16 mouse cellular contexts compared by ENCODE assay signal in genomic region chr5:89814552-89814951, GRCm38 (mm10).
A peak's percentile ranks its signal among the peaks of the same experiment; 100 is the strongest.
DNase-seq lines count a peak whose midpoint lies in the region; ATAC-seq and TF ChIP-seq lines count a peak whose summit lies in the region.
"Had no signal": no experiment of that assay in that cellular context is flagged by ENCODE, and none has a peak within 500 bp of the region (broad histone marks: within the 10 kb centered on the region; RNA-seq: fewer than 3 reads in every experiment).

No protein-coding gene starts in this region.

- H3K4me1 ChIP-seq in forebrain, embryonic 14.5 days (ENCODE audit: control insufficient read depth, insufficient read depth, low read length), result peaks cover 2% of the 10 kb centered on the region; the same call in 1 of the 2 replicates
- no peaks in the 10 kb centered on the region for H3K4me1 ChIP-seq in forebrain, embryonic 10.5 days
- H3K4me1 ChIP-seq in forebrain, embryonic 16.5 days (replicated peaks; ENCODE audit: control insufficient read depth, insufficient read depth, low read length), result 0 out of 2 replicates have a peak, but pooled peaks cover 4% of the 10 kb centered on the region
- H3K4me1 ChIP-seq: embryonic facial prominence, embryonic 10.5 days; embryonic facial prominence, embryonic 12.5 days had no signal

- H3K4me3 ChIP-seq in forebrain, embryonic 14.5 days (ENCODE audit: low read depth, low read length), result no peak overlapping the region
- no peak overlapping the region for H3K4me3 ChIP-seq in forebrain, embryonic 10.5 days
- H3K4me3 ChIP-seq in forebrain, embryonic 16.5 days (replicated peaks; ENCODE audit: low read length), result no peak overlapping the region
- H3K4me3 ChIP-seq: embryonic facial prominence, embryonic 10.5 days; embryonic facial prominence, embryonic 12.5 days had no signal

- no peak for TF ChIP-seq CTCF in brain, embryonic 14.5 days (IDR thresholded peaks at IDR 0.05; ENCODE audit: borderline replicate concordance, extremely low read depth, insufficient read depth, insufficient read length)

- ATAC-seq in forebrain, embryonic 14.5 days, result peak; percentile 93
- peak; percentile 93 for ATAC-seq in forebrain, embryonic 16.5 days

- TF ChIP-seq POLR2A in brain, embryonic 14.5 days (IDR thresholded peaks at IDR 0.05; ENCODE audit: borderline replicate concordance, extremely low read depth, insufficient read depth, insufficient read length, poor library complexity, severe bottlenecking), result no peak

- DNase-seq in forebrain, embryonic 14.5 days (ENCODE audit: low spot score), result peak; percentile 76
- DNase-seq in forebrain, embryonic 10.5 days (ENCODE audit: extremely low spot score, low spot score), result no peak
- DNase-seq in brain, embryonic 14.5 days (ENCODE audit: low read depth), result peak; percentile 80
- DNase-seq in thymus, postnatal 10 days (ENCODE audit: low spot score in 2 of 2), result no peak
- DNase-seq in spleen, postnatal 14 days (ENCODE audit: low spot score in 2 of 2), result no peak
- DNase-seq: adrenal gland, adult 2 months; adrenal gland, postnatal 10 days; adrenal gland, postnatal 25 days; cerebellum, adult 11-12 months; cerebellum, adult 2 months; cerebellum, adult 9-10 months; cerebellum, postnatal 10 days; cerebellum, postnatal 25 days had no signal

- no peak overlapping the region for H3K27ac ChIP-seq in forebrain, embryonic 14.5 days (ENCODE audit: low read depth, low read length)
- no peak overlapping the region for H3K27ac ChIP-seq in forebrain, embryonic 10.5 days
- no peak overlapping the region for H3K27ac ChIP-seq in forebrain, embryonic 16.5 days (ENCODE audit: low read length)
- H3K27ac ChIP-seq: embryonic facial prominence, embryonic 10.5 days; embryonic facial prominence, embryonic 12.5 days had no signal

- H3K4me2 ChIP-seq in forebrain, embryonic 14.5 days (ENCODE audit: low read length), result no peak overlapping the region
- H3K4me2 ChIP-seq in forebrain, embryonic 16.5 days (ENCODE audit: low read length), result no peak overlapping the region
- H3K4me2 ChIP-seq: embryonic facial prominence, embryonic 12.5 days had no signal

- WGBS in forebrain, embryonic 14.5 days, result 81% methylated on average over 3 of the region's 3 CpGs
- 97% methylated on average over 3 of the region's 3 CpGs for WGBS in forebrain, embryonic 10.5 days
- 52% methylated on average over 3 of the region's 3 CpGs for WGBS in forebrain, embryonic 16.5 days

- no peaks in the 10 kb centered on the region for H3K36me3 ChIP-seq in forebrain, embryonic 14.5 days (ENCODE audit: control insufficient read depth, insufficient read depth, low read length)
- no peaks in the 10 kb centered on the region for H3K36me3 ChIP-seq in forebrain, embryonic 10.5 days (replicated peaks)
- no peaks in the 10 kb centered on the region for H3K36me3 ChIP-seq in forebrain, embryonic 16.5 days (ENCODE audit: control insufficient read depth, insufficient read depth)
- H3K36me3 ChIP-seq: embryonic facial prominence, embryonic 10.5 days; embryonic facial prominence, embryonic 12.5 days had no signal

- no peak overlapping the region for H3K9ac ChIP-seq in forebrain, embryonic 14.5 days (ENCODE audit: low read length)
- H3K9ac ChIP-seq in forebrain, embryonic 16.5 days (replicated peaks; ENCODE audit: low read depth, low read length), result no peak overlapping the region
- H3K9ac ChIP-seq: embryonic facial prominence, embryonic 12.5 days had no signal

- H3K27me3 ChIP-seq in forebrain, embryonic 14.5 days (replicated peaks; ENCODE audit: control insufficient read depth, insufficient read depth, low read length), result no peaks in the 10 kb centered on the region
- H3K27me3 ChIP-seq in forebrain, embryonic 10.5 days (ENCODE audit: poor library complexity, severe bottlenecking), result no peaks in the 10 kb centered on the region
- H3K27me3 ChIP-seq in forebrain, embryonic 16.5 days (replicated peaks; ENCODE audit: control insufficient read depth, insufficient read depth, low read length), result no peaks in the 10 kb centered on the region
- H3K27me3 ChIP-seq: embryonic facial prominence, embryonic 12.5 days had no signal

- H3K9me3 ChIP-seq in forebrain, embryonic 14.5 days (replicated peaks; ENCODE audit: control insufficient read depth, low read length), result no peaks in the 10 kb centered on the region
- H3K9me3 ChIP-seq in forebrain, embryonic 10.5 days, result no peaks in the 10 kb centered on the region
- H3K9me3 ChIP-seq in forebrain, embryonic 16.5 days (ENCODE audit: control insufficient read depth, low read length), result no peaks in the 10 kb centered on the region
- H3K9me3 ChIP-seq: embryonic facial prominence, embryonic 10.5 days; embryonic facial prominence, embryonic 12.5 days had no signal

Comparison
In these comparisons a context has a peak if more than half of its experiments do, and no peak if none do; other contexts are left out.
1. DNase-seq: peak in forebrain, embryonic 14.5 days (single experiment) and brain, embryonic 14.5 days (single experiment); none in forebrain, embryonic 10.5 days (single experiment), thymus, postnatal 10 days (0 of 2) and spleen, postnatal 14 days (0 of 2).